Mouse (Mus musculus) heart, postnatal 14 days (tissue): ENCODE measurements at regions not wholly inside any gene's neighbourhood (a gene's known extent, or its start where the extent isn't known, plus 50 kb on each side); places are given as distances from the start of the nearest gene placed in this dataset.

Experiments used
- DNase-seq, 2 experiments: peaks; one replicate each; pipeline ENCODE4 v3.0.0; 2021 to 2022
- intact Hi-C: fragments of 180-260 bp; cut with DNase I; formaldehyde crosslinking; loops from one replicate; pipeline ENCODE4 v1.15.1; 2025

DNA sequence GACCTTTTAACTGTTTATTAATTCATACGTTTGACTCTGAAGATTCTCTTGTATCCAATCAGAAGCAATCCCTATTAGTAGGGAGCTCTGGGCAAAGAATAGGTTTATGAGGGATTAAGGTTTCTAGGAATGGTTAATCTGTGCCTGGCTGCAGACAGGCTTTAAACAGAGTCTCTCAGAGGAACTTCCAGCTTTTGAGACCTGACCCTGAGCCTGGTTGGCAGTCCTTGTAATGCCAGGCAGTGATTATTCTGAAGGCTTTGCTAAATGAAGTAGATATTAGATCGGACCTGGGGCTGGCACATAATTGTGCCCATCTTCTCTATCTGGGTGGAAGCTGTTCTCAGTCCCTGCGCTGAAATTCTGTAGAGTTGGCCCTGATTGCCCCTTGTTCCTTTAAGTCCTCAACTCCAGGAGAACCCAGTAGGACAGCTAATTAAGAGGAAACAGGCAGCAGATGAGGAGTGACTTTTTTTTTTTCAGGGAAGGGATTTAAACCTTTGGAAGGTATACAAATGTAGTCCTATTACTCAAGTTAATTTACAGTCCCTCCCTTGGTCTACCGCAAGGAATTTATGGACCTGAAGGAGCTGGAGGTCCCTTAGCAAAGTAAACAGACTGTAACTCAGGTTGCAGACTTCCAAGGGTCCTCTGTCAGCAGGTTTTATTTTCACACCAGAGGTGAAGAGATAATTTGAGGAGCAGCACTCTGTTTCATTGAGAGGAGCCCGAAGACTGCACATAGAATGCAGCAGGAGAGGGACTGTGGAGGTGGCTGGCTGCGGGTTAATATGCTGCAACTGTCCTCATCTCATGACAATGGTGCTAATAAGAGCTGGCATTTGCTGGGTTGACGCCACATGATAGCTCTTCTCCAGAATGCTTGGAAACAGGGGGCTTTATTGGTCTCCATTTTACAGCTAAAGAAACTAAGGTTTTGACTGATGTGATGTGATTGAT lies 595.7 kb downstream of the Bcl11a start:
- peak in 1 of 2 experiments; percentile 5 for DNase-seq
- intact Hi-C loops, result no loop called here

- peak; percentile 13 to 28 for DNase-seq
- intact Hi-C loops, result no loop called here
Observed at GRCm38 (mm10) chr11:24674208-24674571, 596.3 kb downstream of the Bcl11a start.

- intact Hi-C loops, result no loop called here
- DNase-seq, result no peak
Observed at GRCm38 (mm10) chr11:24677016-24677415, 599.2 kb downstream of the Bcl11a start.

DNA sequence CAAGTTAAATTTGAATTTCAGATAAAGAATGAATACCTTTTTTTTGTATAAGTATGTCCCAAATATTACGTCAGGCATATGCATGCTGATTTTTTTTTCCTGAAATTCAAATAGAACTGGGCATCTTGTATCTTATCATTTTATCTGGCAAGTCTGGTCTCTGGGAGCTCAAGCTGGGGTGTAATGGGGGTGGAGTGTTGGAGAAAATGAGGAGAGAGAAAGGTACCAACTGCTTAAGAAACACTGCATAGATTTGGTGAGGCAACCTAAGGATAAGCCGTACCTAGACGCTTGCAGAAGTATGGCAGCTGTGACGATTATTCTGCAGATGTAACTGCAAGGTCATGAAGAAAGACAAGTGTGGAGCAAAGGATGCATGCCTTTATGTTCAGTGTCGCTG lies 601.7 kb downstream of the Bcl11a start:
- no peak for DNase-seq
- intact Hi-C loops, result no loop called here

- DNase-seq, result no peak
- intact Hi-C loops, result no loop called here
Observed at GRCm38 (mm10) chr11:24682423-24682822, 604.6 kb downstream of the Bcl11a start.

GRCm38 (mm10) chr11:24685545-24686467 lies 608.0 kb downstream of the Bcl11a start:
- DNase-seq, result no peak
- intact Hi-C loops, result no loop called here

DNA sequence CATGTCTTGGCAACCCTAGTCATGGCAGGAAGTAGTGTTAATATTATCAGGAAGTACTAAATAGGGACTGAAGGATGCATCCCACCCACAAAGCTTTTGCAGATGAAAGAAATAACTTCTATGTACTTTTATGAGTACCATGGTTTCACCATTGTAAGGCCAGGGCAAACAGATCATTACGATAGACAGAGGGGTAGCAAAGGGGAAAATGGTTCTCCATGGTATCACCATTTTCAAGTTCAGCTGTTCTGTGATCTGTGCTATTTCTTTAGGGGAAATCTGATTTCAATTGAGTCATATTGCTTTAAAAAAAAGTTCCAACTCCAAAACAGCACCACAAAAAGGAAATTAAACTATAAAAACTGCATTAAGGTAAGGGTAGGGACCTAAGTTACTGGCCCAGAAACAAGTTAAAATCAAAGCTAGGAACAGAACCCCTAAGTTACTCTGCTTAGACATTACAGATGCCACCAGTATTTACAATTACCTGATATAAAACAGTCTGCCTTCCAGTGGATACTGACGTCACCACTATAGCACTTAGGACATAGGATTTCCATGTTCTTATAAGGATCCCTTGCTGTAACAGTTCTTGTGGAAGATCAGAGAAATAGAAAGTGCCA lies 610.4 kb downstream of the Bcl11a start:
- DNase-seq, result no peak
- intact Hi-C loops, result no loop called here

GRCm38 (mm10) chr11:24689807-24690333 lies 612.0 kb downstream of the Bcl11a start:
- peak; percentile 16 to 34 for DNase-seq
- intact Hi-C loops, result no loop called here

GRCm38 (mm10) chr11:24693926-24694325 lies 616.1 kb downstream of the Bcl11a start:
- intact Hi-C loops, result no loop called here
- no peak for DNase-seq

DNA sequence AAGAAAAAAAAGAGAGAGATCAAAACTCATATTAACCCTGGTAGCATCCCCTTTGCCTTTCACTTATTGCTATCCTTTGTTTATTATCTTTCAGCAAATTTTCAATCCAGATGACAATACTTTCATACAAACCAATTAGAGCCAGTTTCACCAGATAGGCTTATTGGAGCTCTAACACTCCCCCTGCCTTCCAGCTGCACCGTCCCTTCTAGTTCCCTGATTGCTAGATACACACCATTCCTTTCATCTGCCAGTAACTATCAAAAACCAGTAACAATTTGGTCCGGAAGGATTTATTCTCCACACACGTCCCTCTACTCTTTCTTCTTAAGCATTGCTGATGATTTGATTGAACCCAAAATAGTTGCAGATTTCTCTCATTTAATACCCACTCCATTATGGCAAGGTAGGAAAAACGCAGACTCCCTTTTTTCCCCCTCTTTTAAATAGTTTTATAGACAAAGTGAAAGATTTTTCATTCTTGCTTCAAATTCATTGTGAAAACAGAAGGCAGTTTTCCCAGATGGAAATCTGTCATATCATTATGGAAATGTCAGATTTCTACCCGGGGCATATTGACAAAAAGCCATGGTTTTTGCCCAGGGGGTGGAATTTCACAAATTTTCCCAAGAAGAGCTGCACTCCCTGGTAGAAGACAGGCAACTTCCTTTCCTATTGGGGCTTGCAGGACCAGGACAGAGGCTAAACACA lies 617.3 kb downstream of the Bcl11a start:
- intact Hi-C loops, result no loop called here
- DNase-seq, result no peak

DNA sequence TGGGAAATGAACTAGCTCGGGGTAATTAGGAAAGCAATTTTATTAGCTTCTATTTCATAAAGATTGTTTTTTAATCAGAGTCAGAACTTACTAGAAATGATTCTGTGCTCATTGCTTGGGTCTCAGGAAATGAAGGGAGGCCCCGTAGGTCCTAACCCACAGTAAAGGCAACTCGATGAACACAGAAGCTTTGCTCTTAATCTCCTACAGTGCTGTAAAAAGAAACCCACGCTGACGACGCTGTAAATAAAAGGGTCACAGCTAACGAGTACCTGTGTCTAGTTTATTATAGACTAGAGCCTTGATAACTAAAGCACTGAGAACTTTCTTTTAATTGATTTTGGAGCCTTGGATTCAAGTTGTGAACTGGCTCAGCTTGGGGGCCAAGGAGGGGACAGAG lies 618.7 kb downstream of the Bcl11a start:
- DNase-seq, result no peak
- intact Hi-C loops, result no loop called here

DNA sequence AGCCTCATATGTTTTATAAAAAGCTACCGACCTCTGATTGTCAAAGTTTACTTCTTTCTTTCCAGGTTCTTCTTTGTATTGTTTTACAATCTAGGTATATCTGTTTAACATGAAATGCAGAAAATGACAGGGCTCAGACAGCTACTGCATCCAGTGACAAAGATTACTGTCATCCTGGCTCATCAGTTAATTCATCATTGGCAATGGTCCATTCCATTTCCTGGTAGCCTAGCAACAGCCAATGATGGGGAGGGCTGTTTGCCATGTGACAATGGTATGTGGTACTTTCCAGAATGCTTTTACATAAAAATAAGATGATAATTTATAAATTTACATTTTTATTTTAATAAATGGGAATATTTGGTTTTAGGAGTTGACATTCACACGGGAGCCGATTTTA lies 630.9 kb downstream of the Bcl11a start:
- intact Hi-C loops, result no loop called here
- no peak for DNase-seq

- DNase-seq, result peak in 1 of 2 experiments; percentile 4
- intact Hi-C loops, result no loop called here
Observed at GRCm38 (mm10) chr11:24716539-24717287, 638.9 kb downstream of the Bcl11a start.

DNA sequence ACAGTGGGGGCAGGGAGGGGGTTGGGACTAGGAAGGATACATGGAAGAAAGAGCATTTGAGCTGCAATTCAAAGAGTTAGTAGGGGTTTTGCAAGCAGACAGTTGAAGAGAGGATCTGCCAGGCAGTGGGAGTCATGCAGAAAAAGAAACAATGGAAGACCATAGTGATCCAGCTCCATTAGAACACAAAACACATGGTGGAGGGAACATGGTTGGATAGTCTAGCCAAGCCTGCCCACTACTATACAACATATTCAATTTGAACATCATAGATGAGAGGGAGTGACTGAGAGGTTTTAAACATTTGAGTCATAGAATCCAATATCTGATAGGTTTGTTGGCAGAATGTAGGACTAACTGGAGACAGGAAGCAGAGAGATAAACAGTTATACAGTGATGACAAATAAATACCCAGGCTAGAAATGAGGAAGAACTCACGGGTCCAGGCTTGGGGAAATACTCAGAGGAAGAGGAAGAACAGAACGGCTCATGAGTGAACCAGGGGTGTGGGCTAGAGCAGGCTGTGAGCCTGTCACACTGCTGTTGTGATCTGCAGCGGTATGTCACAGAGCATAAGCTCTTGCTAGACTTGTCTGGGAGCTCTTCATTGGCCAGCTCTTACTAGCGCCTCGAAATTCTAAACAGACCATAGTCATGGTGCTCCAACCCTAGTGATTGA lies 646.5 kb downstream of the Bcl11a start:
- no peak for DNase-seq
- intact Hi-C loops, result no loop called here

DNA sequence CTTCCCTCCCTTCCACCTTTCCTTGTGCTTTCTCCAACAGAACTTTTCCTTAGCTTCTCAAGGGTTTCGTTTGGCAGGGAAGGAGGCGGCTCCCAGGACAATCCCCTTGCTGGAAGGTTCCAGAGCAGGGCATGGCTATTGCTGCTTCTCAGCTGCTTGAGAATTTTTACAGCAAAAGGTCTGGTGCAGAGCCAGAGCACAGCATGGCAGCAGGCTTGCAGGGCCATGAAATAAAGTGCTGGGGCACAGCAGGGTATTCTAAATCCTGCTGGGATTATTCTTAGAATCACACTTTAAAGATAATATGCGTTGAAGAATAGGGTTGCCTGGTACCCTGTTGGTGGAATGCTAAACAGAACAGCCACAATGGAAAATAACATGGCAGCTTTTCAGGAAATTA lies 648.5 kb downstream of the Bcl11a start:
- intact Hi-C loops, result no loop called here

DNA sequence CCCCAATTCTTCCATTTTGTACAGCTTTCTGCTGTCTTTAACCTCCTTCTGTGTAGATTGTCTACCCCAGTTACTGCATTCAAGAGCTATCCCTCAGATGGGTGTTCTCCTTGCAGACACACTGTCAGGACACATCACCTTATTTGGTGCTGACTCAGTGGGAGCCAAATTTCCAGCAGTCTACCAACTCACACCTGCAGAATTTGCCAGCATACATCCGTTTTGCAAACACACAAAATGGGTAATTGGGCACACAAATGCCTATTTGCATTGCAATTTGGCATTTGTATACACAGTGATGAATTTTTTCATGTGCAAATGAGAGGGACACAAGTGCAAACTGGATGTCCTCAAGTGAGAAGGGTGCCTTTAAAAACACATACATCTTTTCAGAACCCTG lies 649.5 kb downstream of the Bcl11a start:
- intact Hi-C loops, result no loop called here
- no peak for DNase-seq

More for the DNA sequence above, 648.5 kb downstream of the Bcl11a start:
- DNase-seq, result no peak

DNA sequence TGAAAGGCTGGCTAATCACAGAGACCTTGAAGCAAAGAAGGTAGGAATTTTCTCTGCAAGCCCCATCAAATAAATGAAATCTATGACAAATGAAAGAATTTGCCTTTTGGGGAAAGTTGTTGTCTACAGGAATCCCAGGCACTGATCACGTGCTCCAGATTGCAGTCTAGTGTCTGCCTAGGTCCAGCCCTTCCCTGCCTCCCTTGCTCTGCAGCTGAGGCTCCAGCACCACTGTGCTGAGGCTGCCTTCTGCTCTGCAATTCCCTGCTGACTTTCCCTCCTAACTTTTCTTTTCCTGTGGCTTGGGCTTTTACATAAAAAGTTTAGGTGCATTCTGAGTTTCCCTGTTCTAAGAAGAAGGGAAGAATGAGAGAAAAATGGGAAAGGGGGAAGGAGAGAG lies 653.6 kb downstream of the Bcl11a start:
- DNase-seq, result no peak
- intact Hi-C loops, result no loop called here

DNA sequence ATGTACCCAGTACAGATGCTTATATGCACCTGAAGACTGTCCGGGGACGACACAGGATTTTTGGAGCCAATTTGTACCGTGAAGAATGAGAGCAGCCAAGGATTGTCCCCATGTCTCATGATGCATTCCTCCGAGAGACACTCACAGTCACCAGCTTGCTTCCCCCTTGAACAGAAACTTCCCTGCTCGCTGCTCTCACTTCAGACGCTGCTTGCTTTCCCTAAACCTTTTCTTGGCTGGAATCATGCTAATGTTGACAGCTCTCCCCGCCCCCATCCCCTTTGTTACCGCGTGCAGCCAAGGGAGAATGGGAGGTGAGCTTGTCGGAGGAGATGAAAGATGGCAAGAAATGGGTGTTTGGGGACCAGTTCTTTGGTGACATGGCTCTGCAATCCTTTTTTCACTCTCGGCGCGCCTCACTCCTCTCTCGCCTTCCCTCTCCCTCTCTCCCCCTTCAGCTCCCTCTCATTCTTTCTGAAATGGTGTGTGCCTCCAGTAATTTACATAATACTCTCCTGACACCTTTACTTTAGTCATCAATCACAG lies 661.9 kb downstream of the Bcl11a start:
- DNase-seq, result no peak
- intact Hi-C loops, result no loop called here
